Mouse (Mus musculus): Measurements from ENCODE around the gene Mavs. TPM values are rescaled to one million over a fixed set of nuclear protein-coding genes. Genes with fewer than 3 reads are reported as not detected.
A peak's percentile ranks its signal among the peaks of the same experiment; 100 is the strongest.

The Mavs gene
- total RNA-seq, 4 experiments from 2014 or later = 6.9 to 8.6 (median 7.3) TPM

- no peak for DNase-seq (ENCODE audit: low spot score in 2 of 2)
These were observed 26.9 kb downstream of the Mavs start for GRCm38 (mm10) chr2:131260544-131261307.

- no peak for DNase-seq (ENCODE audit: low spot score in 2 of 2)
These were observed 27.8 kb downstream of the Mavs start for GRCm38 (mm10) chr2:131261481-131262212.

- peak; percentile 92 to 98 for DNase-seq (ENCODE audit: low spot score in 2 of 2)
These were observed 28.4 kb downstream of the Mavs start, which contains the start of gene Pank2 for GRCm38 (mm10) chr2:131262213-131262672. Pank2 (plus strand) TSS chr2:131262495.

- no peak for DNase-seq (ENCODE audit: low spot score in 2 of 2)
These were observed 29.1 kb downstream of the Mavs start for GRCm38 (mm10) chr2:131262680-131263670.

- no peak for DNase-seq (ENCODE audit: low spot score in 2 of 2)
These were observed 30.2 kb downstream of the Mavs start for GRCm38 (mm10) chr2:131264027-131264426.

GRCm38 (mm10) chr2:131265056-131265455 is 31.2 kb downstream of the Mavs start:
- no peak for DNase-seq (ENCODE audit: low spot score in 2 of 2)

- no peak for DNase-seq (ENCODE audit: low spot score in 2 of 2)
These were observed 41.6 kb downstream of the Mavs start for GRCm38 (mm10) chr2:131275493-131275892.

- DNase-seq (ENCODE audit: low spot score in 2 of 2) = no peak
These were observed 42.9 kb downstream of the Mavs start for GRCm38 (mm10) chr2:131276722-131277121.

- DNase-seq (ENCODE audit: low spot score in 2 of 2) = no peak
These were observed 47.7 kb downstream of the Mavs start for GRCm38 (mm10) chr2:131281596-131281995.

- DNase-seq (ENCODE audit: low spot score in 2 of 2) = no peak
These were observed 52.4 kb downstream of the Mavs start for GRCm38 (mm10) chr2:131286276-131286675.

- no peak for DNase-seq (ENCODE audit: low spot score in 2 of 2)
These were observed 56.8 kb downstream of the Mavs start for GRCm38 (mm10) chr2:131290669-131291068.

- peak in 1 of 2 experiments; percentile 34 for DNase-seq (ENCODE audit: low spot score in 2 of 2)
These were observed 62.9 kb downstream of the Mavs start for GRCm38 (mm10) chr2:131296746-131297261.

Small RNA genes lying within 50 kb of the gene (microRNA-seq; reads per million reads assigned to microRNA genes)
- gene Mir103-2 = 7.3 to 38.7 reads per million in 2 experiments

Other genes starting within 250 kb of the Mavs start
- gene Gfra4, start 191.0 kb upstream of the Mavs start, total RNA-seq (2022) = 10 to 100 TPM; 52.6 to 58.6 (median 55.9) TPM
- gene Adam33, start 170.2 kb upstream of the Mavs start, total RNA-seq (2022) = 1 to 10 TPM; 7.0 to 9.8 (median 9.0) TPM
- under 1 TPM; 0.46 to 0.65 (median 0.64) TPM for gene Siglec1, start 147.3 kb upstream of the Mavs start, total RNA-seq (2022)
- 1 to 10 TPM; 5.9 to 8.9 (median 8.3) TPM for gene Hspa12b, start 106.8 kb upstream of the Mavs start, total RNA-seq (2022)
- gene Gm11037, start 100.6 kb upstream of the Mavs start, total RNA-seq (2022) = not detected
- gene 1700037H04Rik, start 74.0 kb upstream of the Mavs start, total RNA-seq (2022) = 10 to 100 TPM; 84.5 to 96.9 (median 92.6) TPM
- gene Cenpb, start 54.0 kb upstream of the Mavs start, total RNA-seq (2022) = 10 to 100 TPM; 73.8 to 80.9 (median 75.8) TPM
- 10 to 100 TPM; 18.3 to 21.9 (median 19.1) TPM for gene Cdc25b, start 47.1 kb upstream of the Mavs start, total RNA-seq (2022)
- 1 to 10 TPM; 7.4 to 8.3 (median 8.1) TPM for gene Spef1, start 46.8 kb upstream of the Mavs start, total RNA-seq (2022)
- gene Ap5s1, start 27.0 kb upstream of the Mavs start, total RNA-seq (2022) = 10 to 100 TPM; 23.9 to 28.5 (median 26.2) TPM
- 10 to 100 TPM; 63.3 to 71.3 (median 69.9) TPM for gene Pank2, start 28.4 kb downstream of the Mavs start, total RNA-seq (2022)
- gene Rnf24, start 118.8 kb downstream of the Mavs start, total RNA-seq (2022) = 10 to 100 TPM; 31.3 to 39.5 (median 34.0) TPM

Data from left cerebral cortex, adult 8-10 months (tissue).